Mouse (Mus musculus): ENCODE results near the gene Gipc3. TPM values are rescaled to one million over a fixed set of nuclear protein-coding genes. Genes with fewer than 3 reads are reported as not detected.

Gene Gipc3
- polyA plus RNA-seq (2011; ENCODE audit: insufficient read depth, insufficient read length, low replicate concordance, missing spikeins): not detected in 2 replicates

DNA sequence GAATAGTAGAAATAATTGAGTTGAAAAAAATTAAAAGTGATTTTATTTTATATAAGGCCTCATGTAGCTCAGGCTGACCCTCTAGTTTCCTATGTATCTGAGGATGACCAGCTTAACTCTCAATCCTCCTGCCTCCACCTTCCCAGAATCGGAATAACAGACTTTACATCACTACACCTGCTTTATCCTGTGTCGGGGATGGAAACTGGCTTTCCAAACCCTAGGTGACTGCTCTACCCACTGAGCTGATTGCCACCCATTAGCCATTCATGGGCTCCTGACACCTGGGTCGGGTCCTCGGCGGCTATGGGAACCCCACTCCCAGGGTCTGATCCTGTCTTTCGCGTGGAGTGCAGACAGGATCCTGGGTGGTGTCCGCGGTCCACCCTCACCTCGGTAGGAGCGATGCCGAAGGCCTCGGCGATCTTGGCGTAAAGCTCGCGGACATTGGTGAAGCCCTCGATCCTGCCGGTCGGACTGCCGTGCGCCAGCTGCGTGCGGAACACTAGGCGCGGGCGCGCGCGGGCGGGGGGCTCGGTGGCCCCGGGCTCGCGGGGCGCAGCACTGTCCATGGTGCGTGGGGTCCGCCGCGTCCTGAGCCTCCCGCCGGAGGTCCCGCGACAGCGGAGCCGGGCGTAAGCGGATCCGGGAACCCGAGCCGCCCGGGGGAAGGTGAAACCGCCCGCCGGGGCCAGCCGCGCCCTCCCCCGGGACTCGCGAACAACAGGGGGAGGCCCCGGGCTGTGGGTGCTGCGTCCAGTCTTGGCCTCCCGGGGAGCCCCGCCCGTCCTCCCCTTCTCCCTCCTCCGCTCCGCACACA lies at the start of gene Gipc3:
Gene Gipc3, minus strand, starts transcription at position 581 of the 820 bp plus-strand sequence.
- Histone ChIP-seq H3K4me1 (ENCODE audit: control insufficient read depth, insufficient read depth, low read length) (peaks cover 5% of the 10 kb centered on the region), H3K4me3 (replicated peaks; ENCODE audit: control insufficient read depth, low read depth, low read length) (peak within 1 kb of the TSS; percentile 38), H3K27ac (ENCODE audit: control insufficient read depth, insufficient read depth, low read depth, low read length, poor library complexity) (no peak within 1 kb of the TSS)
- 4% methylated on average over 67 of the region's 67 CpGs for WGBS
- no peak for TF ChIP-seq CTCF (IDR thresholded peaks at IDR 0.05; ENCODE audit: control insufficient read depth, insufficient read depth, low read length)
- TF ChIP-seq POLR2A (IDR thresholded peaks at IDR 0.05; ENCODE audit: borderline replicate concordance, control insufficient read depth, low read depth, low read length): no peak; the same call in 1 of the 2 replicates

DNA sequence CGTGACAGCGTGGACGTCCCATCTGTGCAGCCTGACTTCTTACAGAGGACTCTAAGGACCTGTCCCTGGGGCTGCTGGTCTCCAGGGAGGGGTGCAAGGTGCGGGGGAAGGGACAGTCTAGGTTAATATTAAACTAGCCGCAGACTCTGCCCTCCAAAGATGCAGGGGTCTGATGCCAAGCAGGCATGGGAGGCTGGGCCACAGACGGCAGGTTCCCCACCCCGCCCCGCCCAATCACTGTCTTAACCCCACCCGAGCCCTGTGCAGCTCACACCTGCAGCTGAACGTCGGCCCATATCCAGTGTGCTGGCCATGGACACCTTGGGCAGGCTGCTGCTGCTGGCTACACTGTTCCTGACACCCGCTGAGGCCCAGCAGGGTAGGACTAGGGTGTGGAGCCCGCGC lies 49.7 kb upstream of the Gipc3 start, which contains the start of gene Smim24:
Gene Smim24, plus strand, starts transcription at position 271 of the 405 bp plus-strand sequence.
- H3K27ac ChIP-seq (ENCODE audit: control insufficient read depth, insufficient read depth, low read depth, low read length, poor library complexity): peak within 1 kb of the TSS; percentile 23
- TF ChIP-seq CTCF (IDR thresholded peaks at IDR 0.05; ENCODE audit: control insufficient read depth, insufficient read depth, low read length): no peak
- no peak for TF ChIP-seq POLR2A (IDR thresholded peaks at IDR 0.05; ENCODE audit: borderline replicate concordance, control insufficient read depth, low read depth, low read length)
- peak within 1 kb of the TSS; percentile 40 for H3K4me3 ChIP-seq (replicated peaks; ENCODE audit: control insufficient read depth, low read depth, low read length)

DNA sequence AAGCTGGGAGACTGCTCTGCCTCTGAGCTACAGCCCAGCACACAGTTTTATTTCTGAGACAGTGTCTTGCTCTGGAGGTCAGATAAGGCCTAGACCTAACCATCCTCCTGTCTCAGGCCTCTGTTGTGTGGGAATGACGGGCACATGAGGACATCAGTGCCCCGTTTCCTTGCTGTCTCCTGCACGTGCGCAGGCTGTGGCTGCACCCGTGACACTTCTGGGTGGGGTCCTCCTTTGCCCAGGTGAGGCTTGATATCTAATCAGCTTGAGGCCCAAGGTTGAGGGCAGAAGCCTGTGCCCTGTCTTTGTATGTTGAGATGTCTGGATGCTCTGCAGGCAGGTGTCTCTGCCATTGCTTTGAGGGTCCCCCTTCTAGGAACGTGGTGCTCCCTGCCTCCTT lies 49.2 kb upstream of the Gipc3 start:
- Histone ChIP-seq H3K4me3 (replicated peaks; ENCODE audit: control insufficient read depth, low read depth, low read length) (no peak overlapping the region), H3K4me1 (ENCODE audit: control insufficient read depth, insufficient read depth, low read length) (peaks cover 5% of the 10 kb centered on the region), H3K27ac (ENCODE audit: control insufficient read depth, insufficient read depth, low read depth, low read length, poor library complexity) (no peak overlapping the region)
- no peak for TF ChIP-seq POLR2A (IDR thresholded peaks at IDR 0.05; ENCODE audit: borderline replicate concordance, control insufficient read depth, low read depth, low read length)
- TF ChIP-seq CTCF (IDR thresholded peaks at IDR 0.05; ENCODE audit: control insufficient read depth, insufficient read depth, low read length): no peak
- WGBS: 86% methylated on average over 6 of the region's 6 CpGs

More for the DNA sequence above, 49.7 kb upstream of the Gipc3 start, which contains the start of gene Smim24:
- H3K4me1 ChIP-seq (ENCODE audit: control insufficient read depth, insufficient read depth, low read length): peaks cover 5% of the 10 kb centered on the region
- WGBS: 54% methylated on average over 14 of the region's 14 CpGs

DNA sequence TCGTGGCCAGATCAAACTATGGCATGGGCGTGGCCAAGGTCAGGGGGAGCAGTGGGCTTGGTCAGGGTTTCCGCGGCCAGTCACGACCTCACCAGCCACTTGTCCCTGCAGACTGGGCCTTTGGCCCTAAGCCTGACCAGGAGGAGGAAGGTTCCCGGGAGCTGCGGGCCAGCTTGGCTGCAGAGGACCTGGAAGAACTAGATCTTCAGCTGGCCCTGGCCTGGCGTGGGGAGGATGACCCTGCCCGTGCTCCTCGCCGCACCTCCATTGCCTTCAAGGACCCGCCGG lies 47.6 kb upstream of the Gipc3 start:
- H3K4me3 ChIP-seq (replicated peaks; ENCODE audit: control insufficient read depth, low read depth, low read length): no peak overlapping the region
- 82% methylated on average over 13 of the region's 13 CpGs for WGBS
- no peak for TF ChIP-seq POLR2A (IDR thresholded peaks at IDR 0.05; ENCODE audit: borderline replicate concordance, control insufficient read depth, low read depth, low read length)
- no peak for TF ChIP-seq CTCF (IDR thresholded peaks at IDR 0.05; ENCODE audit: control insufficient read depth, insufficient read depth, low read length)
- H3K4me1 ChIP-seq (ENCODE audit: control insufficient read depth, insufficient read depth, low read length): peaks cover 5% of the 10 kb centered on the region
- H3K27ac ChIP-seq (ENCODE audit: control insufficient read depth, insufficient read depth, low read depth, low read length, poor library complexity): no peak overlapping the region

DNA sequence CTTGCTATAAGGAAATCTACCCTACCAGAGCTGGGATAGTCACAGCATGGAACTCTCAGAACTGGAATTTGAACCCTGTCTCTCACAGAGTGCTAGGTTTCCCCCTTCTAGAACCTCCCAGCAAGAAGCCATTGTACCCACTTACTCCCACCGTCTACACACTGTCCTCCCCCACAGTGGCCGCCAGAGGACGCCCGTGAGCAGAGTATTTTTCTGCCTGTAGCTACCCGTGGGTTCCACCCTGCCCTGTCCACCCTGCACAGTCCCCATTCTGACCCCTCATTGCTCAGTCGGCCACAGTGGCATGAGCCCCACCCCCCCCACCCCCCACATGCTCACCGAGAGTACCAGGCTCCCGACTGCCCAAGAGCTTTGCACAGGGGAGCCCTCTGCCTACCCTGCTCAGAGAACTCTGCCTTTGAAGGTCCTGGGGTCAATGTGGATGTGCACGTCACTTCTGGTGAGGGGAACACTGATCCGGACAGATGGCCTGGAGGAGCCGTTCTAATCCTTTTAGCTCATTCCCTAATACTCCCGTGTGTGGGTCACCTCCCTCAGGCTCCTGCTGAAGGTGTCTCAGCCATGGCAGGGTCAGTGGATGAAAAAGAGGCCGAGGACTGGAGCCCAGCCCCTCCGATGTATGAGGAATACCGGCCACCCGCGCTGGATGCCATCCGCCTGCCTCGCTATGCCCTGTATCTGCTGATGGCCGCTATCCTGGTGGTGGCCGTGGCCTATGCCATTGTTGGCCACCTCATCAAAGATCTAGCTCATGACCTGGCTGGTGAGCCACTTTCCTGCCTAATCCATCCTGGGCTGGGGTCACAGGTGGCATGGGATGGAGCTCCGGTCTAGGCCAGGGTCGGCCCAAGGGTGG lies 47.0 kb upstream of the Gipc3 start:
- no peak overlapping the region for H3K4me3 ChIP-seq (replicated peaks; ENCODE audit: control insufficient read depth, low read depth, low read length)
- WGBS: 53% methylated on average over 23 of the region's 23 CpGs
- H3K4me1 ChIP-seq (ENCODE audit: control insufficient read depth, insufficient read depth, low read length): peaks cover 5% of the 10 kb centered on the region
- H3K27ac ChIP-seq (ENCODE audit: control insufficient read depth, insufficient read depth, low read depth, low read length, poor library complexity): no peak overlapping the region
- no peak for TF ChIP-seq POLR2A (IDR thresholded peaks at IDR 0.05; ENCODE audit: borderline replicate concordance, control insufficient read depth, low read depth, low read length)
- peak; percentile 93 for TF ChIP-seq CTCF (IDR thresholded peaks at IDR 0.05; ENCODE audit: control insufficient read depth, insufficient read depth, low read length)

DNA sequence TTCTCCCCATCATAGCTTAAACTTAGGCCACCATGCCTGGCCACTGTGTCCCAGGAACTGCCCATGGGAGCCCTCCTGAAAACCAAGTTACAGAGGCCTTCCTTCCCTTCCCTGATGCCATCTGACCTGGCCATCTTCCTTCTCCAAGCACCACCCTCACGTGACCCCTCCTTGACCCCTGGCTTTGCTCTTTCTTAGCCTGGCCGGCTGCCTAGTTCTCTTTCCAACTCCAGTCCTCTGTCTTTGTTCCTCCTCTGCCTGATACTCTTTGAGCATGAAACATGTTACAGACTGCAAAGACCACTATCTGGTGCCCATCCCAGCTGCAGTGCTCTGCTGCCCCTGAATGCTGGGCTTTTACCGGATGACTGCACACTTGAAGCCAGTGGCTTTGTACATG lies 46.3 kb upstream of the Gipc3 start:
- TF ChIP-seq CTCF (IDR thresholded peaks at IDR 0.05; ENCODE audit: control insufficient read depth, insufficient read depth, low read length) (no peak), POLR2A (IDR thresholded peaks at IDR 0.05; ENCODE audit: borderline replicate concordance, control insufficient read depth, low read depth, low read length) (no peak)
- no peak overlapping the region for H3K27ac ChIP-seq (ENCODE audit: control insufficient read depth, insufficient read depth, low read depth, low read length, poor library complexity)
- 70% methylated on average over 3 of the region's 3 CpGs for WGBS
- H3K4me1 ChIP-seq (ENCODE audit: control insufficient read depth, insufficient read depth, low read length): peaks cover 7% of the 10 kb centered on the region
- no peak overlapping the region for H3K4me3 ChIP-seq (replicated peaks; ENCODE audit: control insufficient read depth, low read depth, low read length)

DNA sequence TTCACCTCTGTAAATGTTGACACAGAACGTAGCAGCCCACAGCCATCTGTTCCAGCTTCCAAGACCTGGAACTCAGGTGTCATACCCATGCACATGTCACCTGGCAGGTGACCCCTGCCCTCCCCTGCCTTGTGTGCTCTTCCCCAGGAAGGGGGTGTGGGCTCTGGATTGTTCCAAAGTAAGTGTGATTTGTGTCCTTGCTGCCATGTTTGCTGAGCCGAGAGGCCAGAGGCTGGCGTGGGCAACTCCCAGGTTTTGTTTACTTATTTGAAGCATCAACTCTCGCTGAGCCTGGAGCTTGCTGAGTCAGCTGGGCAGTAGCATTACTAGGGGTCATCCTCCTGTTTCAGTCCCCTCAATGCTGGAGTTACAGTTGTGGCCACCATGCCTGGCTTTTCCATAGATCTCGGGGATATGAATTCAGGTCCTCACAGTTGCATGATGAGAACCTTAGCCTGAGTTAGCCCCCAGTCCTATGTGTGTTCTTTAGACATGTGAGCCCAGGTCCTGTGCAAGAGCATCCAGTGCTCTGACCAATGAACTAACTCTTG lies 45.5 kb upstream of the Gipc3 start, which contains the start of gene Gm48552:
Gene Gm48552, plus strand, starts transcription at position 501 of the 551 bp plus-strand sequence.
- Histone ChIP-seq H3K27ac (ENCODE audit: control insufficient read depth, insufficient read depth, low read depth, low read length, poor library complexity) (no peak within 1 kb of the TSS), H3K4me3 (replicated peaks; ENCODE audit: control insufficient read depth, low read depth, low read length) (no peak within 1 kb of the TSS), H3K4me1 (ENCODE audit: control insufficient read depth, insufficient read depth, low read length) (peaks cover 5% of the 10 kb centered on the region)
- TF ChIP-seq CTCF (IDR thresholded peaks at IDR 0.05; ENCODE audit: control insufficient read depth, insufficient read depth, low read length): no peak
- TF ChIP-seq POLR2A (IDR thresholded peaks at IDR 0.05; ENCODE audit: borderline replicate concordance, control insufficient read depth, low read depth, low read length): no peak
- 82% methylated on average over 5 of the region's 5 CpGs for WGBS
